Mouse (Mus musculus) embryonic facial prominence, embryonic 10.5 days (tissue): Measurements from ENCODE around the gene Fam213b. TPM values are rescaled to one million over a fixed set of nuclear protein-coding genes. Genes with fewer than 3 reads are reported as not detected.
A peak's percentile ranks its signal among the peaks of the same experiment; 100 is the strongest.

ENCODE experiments used
- DNase-seq: peaks from one replicate; pipeline ENCODE4 v3.0.0-alpha.2; 2017; ENCODE audit warnings: low spot score
- H3K27ac ChIP-seq: fragments of 300-500 bp; sonication (generic); replicated peaks from 2 replicates; pipeline ENCODE4 v1.5.1; 2016; ENCODE audit warnings: mild to moderate bottlenecking
- H3K27me3 ChIP-seq: fragments of 300-500 bp; sonication (generic); replicated peaks from 2 replicates; pipeline ENCODE4 v1.6.1; 2016; ENCODE audit warnings: low read depth, mild to moderate bottlenecking; ENCODE audit not compliant: poor library complexity, severe bottlenecking
- H3K36me3 ChIP-seq: fragments of 300-500 bp; sonication (generic); replicated peaks from 2 replicates; pipeline ENCODE4 v1.6.1; 2016; ENCODE audit warnings: mild to moderate bottlenecking, moderate library complexity
- H3K4me1 ChIP-seq: fragments of 300-500 bp; sonication (generic); 2 replicates; pipeline ENCODE4 v1.6.1; 2016
- H3K4me3 ChIP-seq: fragments of 300-500 bp; sonication (generic); 2 replicates; pipeline ENCODE4 v1.5.1; 2016; ENCODE audit warnings: mild to moderate bottlenecking, moderate library complexity
- H3K9me3 ChIP-seq: fragments of 300-500 bp; sonication (generic); 2 replicates; pipeline ENCODE4 v1.6.1; 2016; ENCODE audit warnings: mild to moderate bottlenecking
- WGBS: fragments of 180-500 bp; shearing (Covaris S2); methylation state at CpG from one replicate; pipeline ENCODE4 v1.1.7; 2016; 5-methylcytosine and 5-hydroxymethylcytosine counted together
- polyA plus RNA-seq: library from polyadenylated mRNA; unstranded; fragments of >200 nt; fragmentation: Nextera tagmentation; extraction: Ambion mirVana; gene quantifications from 2 replicates; pipeline ENCODE4 v1.2.1, GENCODE M21; 2016

Gene Fam213b
- polyA plus RNA-seq, 1 experiment from 2014 or later: 42.3 TPM

- no peak overlapping the region for H3K4me3 ChIP-seq
- no peak for DNase-seq
- no peaks in the 10 kb centered on the region for H3K27me3 ChIP-seq
- no peaks in the 10 kb centered on the region for H3K36me3 ChIP-seq
- no peaks in the 10 kb centered on the region for H3K9me3 ChIP-seq
- no peak overlapping the region for H3K27ac ChIP-seq
- peaks cover 16% of the 10 kb centered on the region for H3K4me1 ChIP-seq
- WGBS: 78% methylated on average over 3 of the region's 3 CpGs
Observed at GRCm38 (mm10) chr4:154914707-154915106, 15.8 kb upstream of the Fam213b start.

GRCm38 (mm10) chr4:154914252-154914651, 15.3 kb upstream of the Fam213b start:
- Histone ChIP-seq H3K27ac (no peak overlapping the region), H3K4me1 (peaks cover 16% of the 10 kb centered on the region), H3K27me3 (no peaks in the 10 kb centered on the region), H3K36me3 (no peaks in the 10 kb centered on the region), H3K4me3 (no peak overlapping the region), H3K9me3 (no peaks in the 10 kb centered on the region)
- WGBS: 91% methylated on average over 4 of the region's 4 CpGs
- DNase-seq: no peak

GRCm38 (mm10) chr4:154913845-154914244, 14.9 kb upstream of the Fam213b start:
- Histone ChIP-seq H3K27ac (no peak overlapping the region), H3K4me3 (no peak overlapping the region), H3K4me1 (peaks cover 16% of the 10 kb centered on the region), H3K27me3 (no peaks in the 10 kb centered on the region), H3K36me3 (no peaks in the 10 kb centered on the region), H3K9me3 (no peaks in the 10 kb centered on the region)
- WGBS: 92% methylated on average over 3 of the region's 3 CpGs
- no peak for DNase-seq

GRCm38 (mm10) chr4:154911644-154912043, 12.7 kb upstream of the Fam213b start:
- H3K27me3 ChIP-seq: no peaks in the 10 kb centered on the region
- peaks cover 21% of the 10 kb centered on the region for H3K4me1 ChIP-seq
- no peak overlapping the region for H3K4me3 ChIP-seq
- H3K27ac ChIP-seq: peak overlapping the region; percentile 65; the same call in 1 of the 2 replicates
- H3K36me3 ChIP-seq: no peaks in the 10 kb centered on the region
- WGBS: 74% methylated on average over 2 of the region's 2 CpGs
- H3K9me3 ChIP-seq: no peaks in the 10 kb centered on the region
- no peak for DNase-seq

GRCm38 (mm10) chr4:154910606-154911522, 11.9 kb upstream of the Fam213b start:
- Histone ChIP-seq H3K9me3 (no peaks in the 10 kb centered on the region), H3K4me1 (peaks cover 21% of the 10 kb centered on the region), H3K27me3 (no peaks in the 10 kb centered on the region), H3K4me3 (peak overlapping the region; percentile 29), H3K27ac (peak overlapping the region; percentile 65), H3K36me3 (no peaks in the 10 kb centered on the region)
- no peak for DNase-seq
- WGBS: 19% methylated on average over 15 of the region's 15 CpGs

GRCm38 (mm10) chr4:154908490-154908889, 9.6 kb upstream of the Fam213b start:
- Histone ChIP-seq H3K4me3 (no peak overlapping the region), H3K27ac (no peak overlapping the region), H3K9me3 (no peaks in the 10 kb centered on the region), H3K36me3 (no peaks in the 10 kb centered on the region), H3K27me3 (no peaks in the 10 kb centered on the region), H3K4me1 (peaks cover 40% of the 10 kb centered on the region)
- 88% methylated on average over 5 of the region's 5 CpGs for WGBS
- DNase-seq: no peak

- H3K9me3 ChIP-seq: no peaks in the 10 kb centered on the region
- H3K27ac ChIP-seq: peak overlapping the region; percentile 58
- WGBS: 51% methylated on average over 17 of the region's 17 CpGs
- H3K27me3 ChIP-seq: no peaks in the 10 kb centered on the region
- peak; percentile 81 for DNase-seq
- H3K4me3 ChIP-seq: no peak overlapping the region
- peaks cover 40% of the 10 kb centered on the region for H3K4me1 ChIP-seq
- no peaks in the 10 kb centered on the region for H3K36me3 ChIP-seq
Observed at GRCm38 (mm10) chr4:154907833-154908232, 8.9 kb upstream of the Fam213b start.

- Histone ChIP-seq H3K4me1 (peaks cover 28% of the 10 kb centered on the region), H3K36me3 (no peaks in the 10 kb centered on the region), H3K27me3 (no peaks in the 10 kb centered on the region), H3K4me3 (peak overlapping the region; percentile 64), H3K9me3 (0 out of 2 replicates have a peak, but pooled peaks cover 3% of the 10 kb centered on the region), H3K27ac (peak overlapping the region; percentile 86)
- WGBS: 1% methylated on average over 16 of the region's 16 CpGs
- DNase-seq: peak; percentile 89
Observed at GRCm38 (mm10) chr4:154904185-154905071, 5.5 kb upstream of the Fam213b start.

GRCm38 (mm10) chr4:154902371-154902770, 3.4 kb upstream of the Fam213b start:
- H3K9me3 ChIP-seq: 0 out of 2 replicates have a peak, but pooled peaks cover 3% of the 10 kb centered on the region
- no peak overlapping the region for H3K4me3 ChIP-seq
- 84% methylated on average over 2 of the region's 2 CpGs for WGBS
- H3K36me3 ChIP-seq: no peaks in the 10 kb centered on the region
- peaks cover 9% of the 10 kb centered on the region; the same call in 1 of the 2 replicates for H3K27me3 ChIP-seq
- H3K27ac ChIP-seq: no peak overlapping the region
- no peak for DNase-seq
- peaks cover 43% of the 10 kb centered on the region for H3K4me1 ChIP-seq

GRCm38 (mm10) chr4:154897676-154898465, 1.1 kb downstream of the Fam213b start:
- 69% methylated on average over 6 of the region's 6 CpGs for WGBS
- peaks cover 40% of the 10 kb centered on the region for H3K4me1 ChIP-seq
- H3K4me3 ChIP-seq: peak overlapping the region; percentile 69
- no peaks in the 10 kb centered on the region; the same call in 1 of the 2 replicates for H3K36me3 ChIP-seq
- 0 out of 2 replicates have a peak, but pooled peaks cover 3% of the 10 kb centered on the region for H3K9me3 ChIP-seq
- DNase-seq: no peak
- H3K27me3 ChIP-seq: peaks cover 24% of the 10 kb centered on the region
- peak overlapping the region; percentile 81 for H3K27ac ChIP-seq

GRCm38 (mm10) chr4:154895549-154895948, 3.4 kb downstream of the Fam213b start:
- peaks cover 40% of the 10 kb centered on the region for H3K4me1 ChIP-seq
- peaks cover 24% of the 10 kb centered on the region for H3K27me3 ChIP-seq
- no peaks in the 10 kb centered on the region for H3K9me3 ChIP-seq
- H3K4me3 ChIP-seq: no peak overlapping the region
- DNase-seq: no peak
- WGBS: 81% methylated on average over 5 of the region's 5 CpGs
- H3K27ac ChIP-seq: no peak overlapping the region
- H3K36me3 ChIP-seq: no peaks in the 10 kb centered on the region; the same call in 1 of the 2 replicates

GRCm38 (mm10) chr4:154890887-154891286, 8.0 kb downstream of the Fam213b start:
- WGBS: 92% methylated on average over 14 of the region's 14 CpGs
- H3K27me3 ChIP-seq: peaks cover 16% of the 10 kb centered on the region; the same call in 1 of the 2 replicates
- H3K9me3 ChIP-seq: no peaks in the 10 kb centered on the region
- H3K36me3 ChIP-seq: no peaks in the 10 kb centered on the region; the same call in 1 of the 2 replicates
- H3K4me3 ChIP-seq: no peak overlapping the region
- DNase-seq: no peak
- peaks cover 25% of the 10 kb centered on the region for H3K4me1 ChIP-seq
- no peak overlapping the region for H3K27ac ChIP-seq
